Mouse (Mus musculus) midbrain, embryonic 12.5 days (tissue): Measurements from ENCODE around the gene Map3k13. TPM values are rescaled to one million over a fixed set of nuclear protein-coding genes. Genes with fewer than 3 reads are reported as not detected.
"Not testable (repeated sequence)": the region's sequence is repeated elsewhere in the genome, so short reads cannot be mapped to it uniquely, and the experiment has no call there.

Source experiments
- ATAC-seq: fragments of 200-750 bp; cut with Nextera tagmentation; 2 replicates; pipeline ENCODE4 v1.8.0; 2017; ENCODE audit warnings: low read depth, moderate TSS enrichment, moderate library complexity; ENCODE audit not compliant: low FRiP score
- H3K27ac ChIP-seq: fragments of 300-500 bp; sonication (generic); replicated peaks from 2 replicates; pipeline ENCODE4 v1.5.1; 2016; ENCODE audit warnings: mild to moderate bottlenecking
- H3K27me3 ChIP-seq: fragments of 300-500 bp; sonication (generic); 2 replicates; pipeline ENCODE4 v1.6.1; 2016; ENCODE audit warnings: mild to moderate bottlenecking
- H3K36me3 ChIP-seq: fragments of 300-500 bp; sonication (generic); 2 replicates; pipeline ENCODE4 v1.6.1; 2016
- H3K4me1 ChIP-seq: fragments of 300-500 bp; sonication (generic); 2 replicates; pipeline ENCODE4 v1.6.1; 2016
- H3K4me2 ChIP-seq: fragments of 300-500 bp; sonication (generic); replicated peaks from 2 replicates; pipeline ENCODE4 v1.6.1; 2016; ENCODE audit warnings: mild to moderate bottlenecking, moderate library complexity
- H3K4me3 ChIP-seq: fragments of 300-500 bp; sonication (generic); 2 replicates; pipeline ENCODE4 v1.5.1; 2016; ENCODE audit warnings: mild to moderate bottlenecking
- H3K9ac ChIP-seq: fragments of 300-500 bp; sonication (generic); replicated peaks from 2 replicates; pipeline ENCODE4 v1.6.1; 2016; ENCODE audit warnings: mild to moderate bottlenecking, moderate library complexity
- H3K9me3 ChIP-seq: fragments of 300-500 bp; sonication (generic); 2 replicates; pipeline ENCODE4 v1.6.1; 2016; ENCODE audit warnings: mild to moderate bottlenecking
- WGBS: fragments of 180-500 bp; shearing (Covaris S2); methylation state at CpG from one replicate; pipeline ENCODE4 v1.1.7; 2016; 5-methylcytosine and 5-hydroxymethylcytosine counted together
- polyA plus RNA-seq: library from polyadenylated mRNA; unstranded; fragments of >200 nt; fragmentation: Nextera tagmentation; extraction: Ambion mirVana; gene quantifications from 2 replicates; pipeline ENCODE4 v1.2.1, GENCODE M21; 2016

Gene Map3k13
- polyA plus RNA-seq, 1 experiment from 2014 or later, result 8.0 TPM

GRCm38 (mm10) chr16:21787516-21788353 is 6.4 kb upstream of the Map3k13 start, which contains the start of gene Ehhadh:
Ehhadh (minus strand) TSS chr16:21787807.
- Histone ChIP-seq H3K27ac (no peak within 1 kb of the TSS), H3K4me1 (peaks cover 12% of the 10 kb centered on the region), H3K9me3 (no peaks in the 10 kb centered on the region), H3K36me3 (no peaks in the 10 kb centered on the region), H3K4me2 (peak within 1 kb of the TSS; percentile 69), H3K9ac (peak within 1 kb of the TSS; percentile 58), H3K4me3 (peak within 1 kb of the TSS; percentile 48), H3K27me3 (0 out of 2 replicates have a peak, but pooled peaks cover 4% of the 10 kb centered on the region)
- ATAC-seq, result peak; percentile 92
- 9% methylated on average over 28 of the region's 28 CpGs for WGBS

GRCm38 (mm10) chr16:21788581-21788980 is 5.6 kb upstream of the Map3k13 start:
- no peak for ATAC-seq
- Histone ChIP-seq H3K4me1 (peaks cover 15% of the 10 kb centered on the region), H3K36me3 (no peaks in the 10 kb centered on the region), H3K9me3 (no peaks in the 10 kb centered on the region), H3K27me3 (0 out of 2 replicates have a peak, but pooled peaks cover 4% of the 10 kb centered on the region), H3K4me3 (no peak overlapping the region), H3K9ac (no peak overlapping the region), H3K4me2 (no peak overlapping the region), H3K27ac (no peak overlapping the region)
- 49% methylated on average over 3 of the region's 3 CpGs for WGBS

- Histone ChIP-seq H3K4me1 (peaks cover 16% of the 10 kb centered on the region), H3K36me3 (no peaks in the 10 kb centered on the region), H3K4me2 (no peak overlapping the region), H3K27me3 (0 out of 2 replicates have a peak, but pooled peaks cover 4% of the 10 kb centered on the region), H3K27ac (no peak overlapping the region), H3K9ac (no peak overlapping the region), H3K4me3 (no peak overlapping the region), H3K9me3 (no peaks in the 10 kb centered on the region)
- no peak for ATAC-seq
- WGBS, result 78% methylated on average over 2 of the region's 2 CpGs
These were observed 5.0 kb upstream of the Map3k13 start for GRCm38 (mm10) chr16:21789180-21789579.

GRCm38 (mm10) chr16:21790469-21790868 is 3.7 kb upstream of the Map3k13 start:
- no peak overlapping the region for H3K9ac ChIP-seq
- no peak for ATAC-seq

GRCm38 (mm10) chr16:21791779-21792178 is 2.4 kb upstream of the Map3k13 start:
- Histone ChIP-seq H3K9me3 (no peaks in the 10 kb centered on the region), H3K9ac (no peak overlapping the region), H3K4me1 (peaks cover 25% of the 10 kb centered on the region), H3K36me3 (no peaks in the 10 kb centered on the region), H3K27ac (no peak overlapping the region), H3K27me3 (0 out of 2 replicates have a peak, but pooled peaks cover 4% of the 10 kb centered on the region), H3K4me3 (no peak overlapping the region), H3K4me2 (no peak overlapping the region)
- WGBS, result 55% methylated on average over 3 of the region's 3 CpGs
- ATAC-seq, result no peak

More at GRCm38 (mm10) chr16:21790469-21790868, 3.7 kb upstream of the Map3k13 start:
- H3K4me2 ChIP-seq, result no peak overlapping the region
- peaks cover 22% of the 10 kb centered on the region for H3K4me1 ChIP-seq
- WGBS, result 16% methylated on average over 1 of the region's 1 CpGs
- no peak overlapping the region for H3K4me3 ChIP-seq
- no peak overlapping the region for H3K27ac ChIP-seq
- no peaks in the 10 kb centered on the region for H3K9me3 ChIP-seq
- no peaks in the 10 kb centered on the region for H3K36me3 ChIP-seq
- 0 out of 2 replicates have a peak, but pooled peaks cover 4% of the 10 kb centered on the region for H3K27me3 ChIP-seq

- WGBS, result 38% methylated on average over 2 of the region's 2 CpGs
- not testable (repeated sequence) for H3K27me3 ChIP-seq, H3K36me3 ChIP-seq, ATAC-seq, H3K9me3 ChIP-seq
- Histone ChIP-seq H3K4me3 (peak overlapping the region; percentile 57), H3K4me2 (peak overlapping the region; percentile 73), H3K9ac (peak overlapping the region; percentile 61), H3K4me1 (peaks cover 13% of the 10 kb centered on the region), H3K27ac (0 out of 2 replicates have a peak overlapping the region, but pooled peaks have one; percentile 80)
These were observed 901 bp upstream of the Map3k13 start for GRCm38 (mm10) chr16:21793080-21793810.

GRCm38 (mm10) chr16:21794697-21795045 is 525 bp downstream of the Map3k13 start:
- Histone ChIP-seq H3K27me3 (no peaks in the 10 kb centered on the region), H3K4me2 (peak overlapping the region; percentile 73), H3K27ac (peak overlapping the region; percentile 80), H3K4me1 (peaks cover 13% of the 10 kb centered on the region), H3K4me3 (peak overlapping the region; percentile 57), H3K9ac (peak overlapping the region; percentile 61), H3K36me3 (peaks cover 10% of the 10 kb centered on the region), H3K9me3 (no peaks in the 10 kb centered on the region)
- WGBS, result 2% methylated on average over 14 of the region's 14 CpGs
- no peak; the same call in 1 of the 2 replicates for ATAC-seq

GRCm38 (mm10) chr16:21795071-21795470 is 925 bp downstream of the Map3k13 start:
- peaks cover 10% of the 10 kb centered on the region for H3K36me3 ChIP-seq
- ATAC-seq, result no peak
- peak overlapping the region; percentile 61; the same call in 1 of the 2 replicates for H3K9ac ChIP-seq
- no peaks in the 10 kb centered on the region for H3K27me3 ChIP-seq
- peak overlapping the region; percentile 73 for H3K4me2 ChIP-seq
- H3K4me3 ChIP-seq, result peak overlapping the region; percentile 57
- no peaks in the 10 kb centered on the region for H3K9me3 ChIP-seq
- peaks cover 13% of the 10 kb centered on the region for H3K4me1 ChIP-seq
- no peak overlapping the region for H3K27ac ChIP-seq
- WGBS, result 21% methylated on average over 5 of the region's 5 CpGs

- no peaks in the 10 kb centered on the region for H3K9me3 ChIP-seq
- no peak overlapping the region for H3K4me3 ChIP-seq
- H3K27ac ChIP-seq, result no peak overlapping the region
- WGBS, result 97% methylated on average over 1 of the region's 1 CpGs
- peaks cover 37% of the 10 kb centered on the region for H3K36me3 ChIP-seq
- H3K4me1 ChIP-seq, result no peaks in the 10 kb centered on the region
- no peak for ATAC-seq
- H3K9ac ChIP-seq, result no peak overlapping the region
- H3K27me3 ChIP-seq, result no peaks in the 10 kb centered on the region
- H3K4me2 ChIP-seq, result no peak overlapping the region
These were observed 10.1 kb downstream of the Map3k13 start for GRCm38 (mm10) chr16:21804258-21804657.

- no peak for ATAC-seq
- H3K4me3 ChIP-seq, result no peak overlapping the region
- H3K9me3 ChIP-seq, result no peaks in the 10 kb centered on the region
- H3K36me3 ChIP-seq, result peaks cover 27% of the 10 kb centered on the region
- H3K9ac ChIP-seq, result no peak overlapping the region
- 93% methylated on average over 1 of the region's 1 CpGs for whole genome bisulfite sequencing
- no peaks in the 10 kb centered on the region for H3K27me3 ChIP-seq
- H3K27ac ChIP-seq, result no peak overlapping the region
- H3K4me2 ChIP-seq, result no peak overlapping the region
- no peaks in the 10 kb centered on the region for H3K4me1 ChIP-seq
These were observed 12.7 kb downstream of the Map3k13 start for GRCm38 (mm10) chr16:21806892-21807291.

GRCm38 (mm10) chr16:21807786-21808185 is 13.6 kb downstream of the Map3k13 start:
- not testable (repeated sequence) for ATAC-seq, H3K4me2 ChIP-seq, H3K4me3 ChIP-seq, H3K9me3 ChIP-seq, H3K27me3 ChIP-seq, H3K4me1 ChIP-seq, H3K27ac ChIP-seq, H3K9ac ChIP-seq
- peaks cover 26% of the 10 kb centered on the region for H3K36me3 ChIP-seq
- WGBS, result 87% methylated on average over 7 of the region's 7 CpGs
